Mouse (Mus musculus) stomach, embryonic 14.5 days (tissue): ENCODE results near the gene Cbr2. TPM values are rescaled to one million over a fixed set of nuclear protein-coding genes. Genes with fewer than 3 reads are reported as not detected.

Experiments used
- ATAC-seq: fragments of 200-750 bp; cut with Nextera tagmentation; 2 replicates; pipeline ENCODE4 v1.8.0; 2017; ENCODE audit warnings: low read depth, moderate TSS enrichment; ENCODE audit not compliant: insufficient number of reproducible peaks, insufficient read depth, low FRiP score
- H3K27ac ChIP-seq: fragments of 300-500 bp; sonication (generic); 2 replicates; pipeline ENCODE4 v1.5.1; 2014; ENCODE audit warnings: mild to moderate bottlenecking, low read length, moderate library complexity, mixed read lengths
- H3K27me3 ChIP-seq: fragments of 300-500 bp; sonication (generic); 2 replicates; pipeline ENCODE4 v1.6.1; 2014; ENCODE audit warnings: low read length, control low read depth, mixed read lengths; ENCODE audit not compliant: control insufficient read depth, insufficient read depth
- H3K36me3 ChIP-seq: fragments of 300-500 bp; sonication (generic); 2 replicates; pipeline ENCODE4 v1.6.1; 2014; ENCODE audit warnings: mild to moderate bottlenecking, control low read depth, low read length, moderate library complexity, mixed read lengths; ENCODE audit not compliant: control insufficient read depth, insufficient read depth
- H3K4me1 ChIP-seq: fragments of 300-500 bp; sonication (generic); 2 replicates; pipeline ENCODE4 v1.6.1; 2014; ENCODE audit warnings: low read length, control low read depth, mixed read lengths; ENCODE audit not compliant: control insufficient read depth, insufficient read depth
- H3K4me2 ChIP-seq: fragments of 300-500 bp; sonication (generic); replicated peaks from 2 replicates; pipeline ENCODE4 v1.6.1; 2014; ENCODE audit warnings: low read depth, low read length, control low read depth
- H3K4me3 ChIP-seq: fragments of 300-500 bp; sonication (generic); 2 replicates; pipeline ENCODE4 v1.5.1; 2014; ENCODE audit warnings: low read depth, low read length, control low read depth
- H3K9ac ChIP-seq: fragments of 300-500 bp; sonication (generic); replicated peaks from 2 replicates; pipeline ENCODE4 v1.6.1; 2014; ENCODE audit warnings: low read depth, mild to moderate bottlenecking, control low read depth, low read length, moderate library complexity, mixed read lengths
- H3K9me3 ChIP-seq: fragments of 300-500 bp; sonication (generic); 2 replicates; pipeline ENCODE4 v1.6.1; 2016; ENCODE audit warnings: low read depth, low read length, control low read depth; ENCODE audit not compliant: control insufficient read depth
- WGBS: fragments of 180-500 bp; shearing (Covaris S2); extraction: QIAGEN DNeasy Blood & Tissue Kit; methylation state at CpG from one replicate; pipeline ENCODE4 v1.1.7; 2014; 5-methylcytosine and 5-hydroxymethylcytosine counted together
- polyA plus RNA-seq: library from polyadenylated mRNA; unstranded; fragments of >200 nt; fragmentation: Nextera tagmentation; extraction: Ambion mirVana; gene quantifications from 2 replicates; pipeline ENCODE4 v1.2.1, GENCODE M21; 2014

Gene Cbr2
- polyA plus RNA-seq, 1 experiment from 2014 or later: 36.9 TPM

GRCm38 (mm10) chr11:120684660-120685059 is 47.3 kb downstream of the Cbr2 start:
- Histone ChIP-seq H3K27ac (no peak overlapping the region), H3K27me3 (no peaks in the 10 kb centered on the region), H3K9me3 (no peaks in the 10 kb centered on the region), H3K4me1 (0 out of 2 replicates have a peak, but pooled peaks cover 4% of the 10 kb centered on the region), H3K4me2 (no peak overlapping the region), H3K9ac (no peak overlapping the region), H3K4me3 (no peak overlapping the region), H3K36me3 (peaks cover 28% of the 10 kb centered on the region)
- WGBS: 84% methylated on average over 2 of the region's 2 CpGs
- ATAC-seq: no peak

GRCm38 (mm10) chr11:120684086-120684485 is 47.8 kb downstream of the Cbr2 start:
- peaks cover 28% of the 10 kb centered on the region for H3K36me3 ChIP-seq
- no peak overlapping the region for H3K27ac ChIP-seq
- ATAC-seq: no peak
- H3K4me1 ChIP-seq: 0 out of 2 replicates have a peak, but pooled peaks cover 4% of the 10 kb centered on the region
- no peak overlapping the region for H3K4me3 ChIP-seq
- no peak overlapping the region for H3K4me2 ChIP-seq
- no peak overlapping the region for H3K9ac ChIP-seq
- no peaks in the 10 kb centered on the region for H3K9me3 ChIP-seq
- WGBS: 89% methylated on average over 2 of the region's 2 CpGs
- no peaks in the 10 kb centered on the region for H3K27me3 ChIP-seq

GRCm38 (mm10) chr11:120683536-120683935 is 48.4 kb downstream of the Cbr2 start:
- no peaks in the 10 kb centered on the region for H3K27me3 ChIP-seq
- peaks cover 26% of the 10 kb centered on the region for H3K36me3 ChIP-seq
- H3K4me1 ChIP-seq: 0 out of 2 replicates have a peak, but pooled peaks cover 4% of the 10 kb centered on the region

GRCm38 (mm10) chr11:120682683-120683082 is 49.2 kb downstream of the Cbr2 start:
- Histone ChIP-seq H3K27me3 (no peaks in the 10 kb centered on the region), H3K9ac (no peak overlapping the region), H3K27ac (no peak overlapping the region), H3K9me3 (no peaks in the 10 kb centered on the region), H3K36me3 (peaks cover 32% of the 10 kb centered on the region), H3K4me3 (no peak overlapping the region), H3K4me2 (no peak overlapping the region), H3K4me1 (0 out of 2 replicates have a peak, but pooled peaks cover 4% of the 10 kb centered on the region)
- WGBS: 91% methylated on average over 5 of the region's 5 CpGs
- ATAC-seq: no peak

More at GRCm38 (mm10) chr11:120683536-120683935, 48.4 kb downstream of the Cbr2 start:
- H3K9me3 ChIP-seq: no peaks in the 10 kb centered on the region
- no peak overlapping the region for H3K27ac ChIP-seq
- no peak overlapping the region for H3K9ac ChIP-seq
- no peak overlapping the region for H3K4me2 ChIP-seq
- no peak for ATAC-seq
- no peak overlapping the region for H3K4me3 ChIP-seq
- 91% methylated on average over 3 of the region's 3 CpGs for WGBS

GRCm38 (mm10) chr11:120679909-120680308 is 52.0 kb downstream of the Cbr2 start:
- no peak overlapping the region for H3K4me3 ChIP-seq
- H3K27ac ChIP-seq: no peak overlapping the region
- no peaks in the 10 kb centered on the region for H3K27me3 ChIP-seq
- no peaks in the 10 kb centered on the region for H3K4me1 ChIP-seq
- H3K9ac ChIP-seq: no peak overlapping the region
- no peaks in the 10 kb centered on the region for H3K9me3 ChIP-seq
- no peak overlapping the region for H3K4me2 ChIP-seq
- 0 out of 2 replicates have a peak, but pooled peaks have one; percentile 37 for ATAC-seq
- peaks cover 32% of the 10 kb centered on the region for H3K36me3 ChIP-seq
- WGBS: 74% methylated on average over 3 of the region's 3 CpGs

Other genes with a start within 250 kb of the Cbr2 start
- 150 and 153 TPM in 2 replicates for gene Mrpl12, start 247.5 kb downstream of the Cbr2 start, polyA plus RNA-seq
- 66.5 and 75.1 TPM in 2 replicates for gene Slc25a10, start 240.3 kb downstream of the Cbr2 start, polyA plus RNA-seq
- gene Gcgr, start 201.4 kb downstream of the Cbr2 start, polyA plus RNA-seq: 1.2 and 1.9 TPM in 2 replicates
- 229 and 239 TPM in 2 replicates for gene Mcrip1, start 182.4 kb downstream of the Cbr2 start, polyA plus RNA-seq
- not detected in 2 replicates for gene Ppp1r27, start 181.0 kb downstream of the Cbr2 start, polyA plus RNA-seq
- gene P4hb, start 158.9 kb downstream of the Cbr2 start, polyA plus RNA-seq: 768 and 850 TPM in 2 replicates
- 575 and 578 TPM in 2 replicates for gene Arhgdia, start 150.5 kb downstream of the Cbr2 start, polyA plus RNA-seq
- 314 and 411 TPM in 2 replicates for gene Alyref, start 133.7 kb downstream of the Cbr2 start, polyA plus RNA-seq
- 234 and 267 TPM in 2 replicates for gene Anapc11, start 133.7 kb downstream of the Cbr2 start, polyA plus RNA-seq
- gene Npb, start 123.6 kb downstream of the Cbr2 start, polyA plus RNA-seq: 13.0 and 13.7 TPM in 2 replicates
- gene Pcyt2, start 114.2 kb downstream of the Cbr2 start, polyA plus RNA-seq: 119 and 135 TPM in 2 replicates
- 31.1 and 36.1 TPM in 2 replicates for gene Sirt7, start 106.9 kb downstream of the Cbr2 start, polyA plus RNA-seq
- 21.2 and 25.0 TPM in 2 replicates for gene Mafg, start 98.5 kb downstream of the Cbr2 start, polyA plus RNA-seq
- 28.1 and 28.6 TPM in 2 replicates for gene Pycr1, start 88.3 kb downstream of the Cbr2 start, polyA plus RNA-seq
- not detected in 2 replicates for gene Myadml2, start 84.0 kb downstream of the Cbr2 start, polyA plus RNA-seq
- 14.0 and 14.2 TPM in 2 replicates for gene Notum, start 70.9 kb downstream of the Cbr2 start, polyA plus RNA-seq
- 115 and 116 TPM in 2 replicates for gene Aspscr1, start 59.1 kb downstream of the Cbr2 start, polyA plus RNA-seq
- gene Cenpx, start 18.4 kb downstream of the Cbr2 start, polyA plus RNA-seq: 152 and 165 TPM in 2 replicates
- gene Lrrc45, start 18.2 kb downstream of the Cbr2 start, polyA plus RNA-seq: 48.6 and 55.2 TPM in 2 replicates
- 11.1 and 11.7 TPM in 2 replicates for gene Rac3, start 10.6 kb downstream of the Cbr2 start, polyA plus RNA-seq
- gene Dcxr, start 4.8 kb downstream of the Cbr2 start, polyA plus RNA-seq: 33.2 TPM in 2 replicates
- gene Hmga1b, start 30.7 kb upstream of the Cbr2 start, polyA plus RNA-seq: 3.6 and 5.4 TPM in 2 replicates
- 27.8 and 29.5 TPM in 2 replicates for gene Rfng, start 52.1 kb upstream of the Cbr2 start, polyA plus RNA-seq
- gene Gps1, start 52.2 kb upstream of the Cbr2 start, polyA plus RNA-seq: 218 and 224 TPM in 2 replicates
- 59.7 and 66.9 TPM in 2 replicates for gene Dus1l, start 64.3 kb upstream of the Cbr2 start, polyA plus RNA-seq
- 69.0 and 70.9 TPM in 2 replicates for gene Fasn, start 92.4 kb upstream of the Cbr2 start, polyA plus RNA-seq
- 5.6 and 6.5 TPM in 2 replicates for gene Ccdc57, start 200.8 kb upstream of the Cbr2 start, polyA plus RNA-seq
- 24.1 and 32.9 TPM in 2 replicates for gene Slc16a3, start 216.4 kb upstream of the Cbr2 start, polyA plus RNA-seq